Mouse (Mus musculus): ENCODE measurements at regions not wholly inside any gene's neighbourhood (a gene's known extent, or its start where the extent isn't known, plus 50 kb on each side); places are given as distances from the start of the nearest gene placed in this dataset.

GRCm38 (mm10) chr14:113710953-113711352 is 396.5 kb downstream of the Tpm3-rs7 start:
- no peak overlapping the region for H3K27ac ChIP-seq
- H3K4me1 ChIP-seq (ENCODE audit: insufficient read depth, low read length), result no peaks in the 10 kb centered on the region
- no peak for ATAC-seq
- no peak for TF ChIP-seq CTCF (IDR thresholded peaks at IDR 0.05; ENCODE audit: low read depth)
- WGBS, result 66% methylated on average over 2 of the region's 2 CpGs
- H3K9ac ChIP-seq (replicated peaks; ENCODE audit: low read length), result no peak overlapping the region
- no peaks in the 10 kb centered on the region for H3K27me3 ChIP-seq (ENCODE audit: insufficient read depth, low read length)
- H3K4me3 ChIP-seq (ENCODE audit: low read length), result no peak overlapping the region
- no peaks in the 10 kb centered on the region for H3K36me3 ChIP-seq (ENCODE audit: insufficient read depth, low read length)
- no peak for DNase-seq (ENCODE audit: low spot score)
- no peak overlapping the region for H3K4me2 ChIP-seq (ENCODE audit: low read depth, low read length)
- no peaks in the 10 kb centered on the region for H3K9me3 ChIP-seq (ENCODE audit: low read length)

Data from hindbrain, postnatal 0 days (tissue).